Mouse (Mus musculus): Measurements from ENCODE around the gene Serpina1c. TPM values are rescaled to one million over a fixed set of nuclear protein-coding genes. Genes with fewer than 3 reads are reported as not detected.
A peak's percentile ranks its signal among the peaks of the same experiment; 100 is the strongest.
"Not testable (repeated sequence)": the region's sequence is repeated elsewhere in the genome, so short reads cannot be mapped to it uniquely, and the experiment has no call there.

The Serpina1c gene
- polyA plus RNA-seq, 1 experiment from 2014 or later: 660 TPM

DNA sequence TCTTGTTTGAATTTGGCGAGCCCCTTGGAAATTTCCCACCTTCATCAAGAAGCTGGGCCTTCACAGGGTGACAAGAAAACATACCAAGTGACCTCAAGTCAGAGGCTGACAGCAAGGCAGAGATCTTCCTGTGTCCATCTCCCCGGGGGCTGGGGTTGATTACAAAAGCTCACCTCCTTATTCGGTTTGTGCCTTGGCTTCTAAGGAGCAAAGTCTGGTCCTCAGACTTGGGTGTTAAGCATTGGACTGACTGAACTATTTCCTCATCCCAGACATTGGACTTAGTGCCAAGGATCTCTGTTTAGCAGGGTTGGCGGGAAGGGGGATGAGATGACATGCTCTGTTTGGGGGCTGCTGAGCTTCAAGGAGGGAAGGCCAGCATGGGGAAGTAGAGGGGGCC is 44.1 kb downstream of the Serpina1c start:
- H3K4me1 ChIP-seq (ENCODE audit: control insufficient read depth, low read depth, low read length); H3K36me3 ChIP-seq (ENCODE audit: control insufficient read depth, insufficient read depth); ATAC-seq (ENCODE audit: low read depth); H3K9ac ChIP-seq (ENCODE audit: low read depth, low read length); H3K9me3 ChIP-seq (replicated peaks; ENCODE audit: control insufficient read depth, low read length); H3K27ac ChIP-seq (ENCODE audit: low read length); H3K27me3 ChIP-seq (ENCODE audit: control insufficient read depth, insufficient read depth, low read depth, low read length): not testable (repeated sequence)
- peak overlapping the region; percentile 16; the same call in 1 of the 2 replicates for H3K4me3 ChIP-seq (ENCODE audit: low read depth, low read length)
- 33% methylated on average over 3 of the region's 4 CpGs for WGBS (ENCODE audit: insufficient replicate concordance)
- peak overlapping the region; percentile 42; the same call in 1 of the 2 replicates for H3K4me2 ChIP-seq (ENCODE audit: low read depth, low read length)

DNA sequence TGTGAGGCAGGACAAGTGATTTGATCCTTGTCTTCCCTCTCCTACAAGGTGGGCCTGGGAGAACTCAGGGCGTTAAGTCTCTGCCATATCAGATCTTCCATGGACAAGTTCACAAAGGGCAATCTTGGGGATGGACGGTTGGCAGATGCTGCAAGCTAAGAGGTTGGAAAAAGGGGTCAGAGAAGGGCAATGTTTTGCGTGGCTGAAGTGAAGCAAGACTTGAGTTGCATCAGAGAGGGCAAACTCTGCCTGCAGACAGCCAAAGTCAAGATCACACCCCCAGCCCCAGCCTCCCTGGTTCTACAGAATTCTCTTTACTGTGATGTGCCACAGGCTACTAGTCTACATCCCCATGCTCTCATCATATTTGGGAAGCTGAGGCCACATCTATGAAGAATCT is 45.1 kb downstream of the Serpina1c start:
- H3K27ac ChIP-seq (ENCODE audit: low read length); H3K4me3 ChIP-seq (ENCODE audit: low read depth, low read length); ATAC-seq (ENCODE audit: low read depth); H3K9ac ChIP-seq (ENCODE audit: low read depth, low read length); H3K36me3 ChIP-seq (ENCODE audit: control insufficient read depth, insufficient read depth); H3K4me2 ChIP-seq (ENCODE audit: low read depth, low read length); H3K4me1 ChIP-seq (ENCODE audit: control insufficient read depth, low read depth, low read length); H3K9me3 ChIP-seq (replicated peaks; ENCODE audit: control insufficient read depth, low read length); H3K27me3 ChIP-seq (ENCODE audit: control insufficient read depth, insufficient read depth, low read depth, low read length): not testable (repeated sequence)
- WGBS (ENCODE audit: insufficient replicate concordance): 30% methylated on average over 3 of the region's 3 CpGs

DNA sequence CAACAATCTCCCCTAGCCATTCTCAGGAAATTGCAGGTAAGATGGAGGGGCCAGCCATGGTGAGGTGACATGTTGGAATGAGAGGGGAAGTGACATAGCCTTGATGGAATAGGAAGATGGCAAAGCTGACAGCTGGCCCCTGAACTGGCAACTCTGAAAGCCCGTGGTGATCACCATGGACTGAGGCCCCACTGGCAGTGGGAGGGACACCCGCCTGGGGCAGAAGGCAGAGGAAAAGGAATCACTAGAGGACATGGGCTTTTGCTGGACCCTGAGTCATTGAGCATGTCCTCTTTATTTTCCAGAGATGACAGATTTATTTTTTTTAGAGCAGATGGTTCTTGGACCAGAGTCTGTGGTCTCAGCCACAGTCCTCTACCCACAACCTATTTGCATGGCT is 51.7 kb downstream of the Serpina1c start:
- H3K9me3 ChIP-seq (replicated peaks; ENCODE audit: control insufficient read depth, low read length); H3K4me3 ChIP-seq (ENCODE audit: low read depth, low read length); H3K27ac ChIP-seq (ENCODE audit: low read length); H3K36me3 ChIP-seq (ENCODE audit: control insufficient read depth, insufficient read depth); H3K27me3 ChIP-seq (ENCODE audit: control insufficient read depth, insufficient read depth, low read depth, low read length); H3K4me1 ChIP-seq (ENCODE audit: control insufficient read depth, low read depth, low read length); ATAC-seq (ENCODE audit: low read depth); H3K9ac ChIP-seq (ENCODE audit: low read depth, low read length); H3K4me2 ChIP-seq (ENCODE audit: low read depth, low read length): not testable (repeated sequence)
- 67% methylated on average over 2 of the region's 2 CpGs for WGBS (ENCODE audit: insufficient replicate concordance)

Other genes starting within 250 kb of the Serpina1c start
- 1,299 and 1,398 TPM in 2 replicates for gene Serpina6, start 247.7 kb downstream of the Serpina1c start, polyA plus RNA-seq (2015; fragmentation: Nextera tagmentation; extraction: Ambion mirVana)
- 0.07 and 0.12 TPM in 2 replicates for gene Serpina16, start 228.7 kb downstream of the Serpina1c start, polyA plus RNA-seq (2015; fragmentation: Nextera tagmentation; extraction: Ambion mirVana)
- 0.06 TPM in 2 replicates for gene Serpina1f, start 209.4 kb downstream of the Serpina1c start, polyA plus RNA-seq (2015; fragmentation: Nextera tagmentation; extraction: Ambion mirVana)
- 566 and 660 TPM in 2 replicates for gene Serpina1d, start 131.3 kb downstream of the Serpina1c start, polyA plus RNA-seq (2015; fragmentation: Nextera tagmentation; extraction: Ambion mirVana)
- 1,316 and 1,448 TPM in 2 replicates for gene Serpina1b, start 74.5 kb downstream of the Serpina1c start, polyA plus RNA-seq (2015; fragmentation: Nextera tagmentation; extraction: Ambion mirVana)
- 1,052 and 1,237 TPM in 2 replicates for gene Serpina1a, start 41.3 kb downstream of the Serpina1c start, polyA plus RNA-seq (2015; fragmentation: Nextera tagmentation; extraction: Ambion mirVana)
- gene Serpina1e, start 54.1 kb upstream of the Serpina1c start, polyA plus RNA-seq (2015; fragmentation: Nextera tagmentation; extraction: Ambion mirVana): 582 and 639 TPM in 2 replicates
- gene Serpina11, start 85.1 kb upstream of the Serpina1c start, polyA plus RNA-seq (2015; fragmentation: Nextera tagmentation; extraction: Ambion mirVana): 23.6 and 23.7 TPM in 2 replicates
- not detected in 2 replicates for gene Serpina9, start 108.9 kb upstream of the Serpina1c start, polyA plus RNA-seq (2015; fragmentation: Nextera tagmentation; extraction: Ambion mirVana)
- gene Serpina12, start 139.6 kb upstream of the Serpina1c start, polyA plus RNA-seq (2015; fragmentation: Nextera tagmentation; extraction: Ambion mirVana): 0.07 TPM in 1 of 2 replicates, not detected in the other
- gene Serpina5, start 196.2 kb upstream of the Serpina1c start, polyA plus RNA-seq (2015; fragmentation: Nextera tagmentation; extraction: Ambion mirVana): 0.09 and 0.13 TPM in 2 replicates
- not detected in 2 replicates for gene Serpina3a, start 207.8 kb upstream of the Serpina1c start, polyA plus RNA-seq (2015; fragmentation: Nextera tagmentation; extraction: Ambion mirVana)
- 0.17 and 0.23 TPM in 2 replicates for gene Serpina3b, start 223.1 kb upstream of the Serpina1c start, polyA plus RNA-seq (2015; fragmentation: Nextera tagmentation; extraction: Ambion mirVana)
- 0.04 TPM in 1 of 2 replicates, not detected in the other for gene Serpina3c, start 249.0 kb upstream of the Serpina1c start, polyA plus RNA-seq (2015; fragmentation: Nextera tagmentation; extraction: Ambion mirVana)

Data from liver, embryonic 16.5 days (tissue).